Mouse (Mus musculus) lung, embryonic 15.5 days (tissue): ENCODE data around the gene Icam1. TPM values are rescaled to one million over a fixed set of nuclear protein-coding genes. Genes with fewer than 3 reads are reported as not detected.
A peak's percentile ranks its signal among the peaks of the same experiment; 100 is the strongest.
"Not testable (repeated sequence)": the region's sequence is repeated elsewhere in the genome, so short reads cannot be mapped to it uniquely, and the experiment has no call there.

Experiments used
- ATAC-seq: fragments of 200-750 bp; cut with Nextera tagmentation; 2 replicates; pipeline ENCODE4 v1.8.0; 2017; ENCODE audit warnings: moderate number of reproducible peaks, borderline replicate concordance; ENCODE audit not compliant: low FRiP score, low TSS enrichment; ENCODE audit errors: extremely low read depth
- H3K27ac ChIP-seq: fragments of 300-500 bp; sonication (generic); 2 replicates; pipeline ENCODE4 v1.5.1; 2015; ENCODE audit warnings: moderate library complexity, mild to moderate bottlenecking, inconsistent platforms
- H3K27me3 ChIP-seq: fragments of 300-500 bp; sonication (generic); 2 replicates; pipeline ENCODE4 v1.6.1; 2015; ENCODE audit warnings: inconsistent platforms
- H3K36me3 ChIP-seq: fragments of 300-500 bp; sonication (generic); 2 replicates; pipeline ENCODE4 v1.6.1; 2015; ENCODE audit warnings: inconsistent platforms
- H3K4me1 ChIP-seq: fragments of 300-500 bp; sonication (generic); 2 replicates; pipeline ENCODE4 v1.6.1; 2015; ENCODE audit warnings: inconsistent platforms
- H3K4me2 ChIP-seq: fragments of 300-500 bp; sonication (generic); 2 replicates; pipeline ENCODE4 v1.6.1; 2015; ENCODE audit warnings: inconsistent platforms, mild to moderate bottlenecking, moderate library complexity
- H3K4me3 ChIP-seq: fragments of 300-500 bp; sonication (generic); 2 replicates; pipeline ENCODE4 v1.5.1; 2015; ENCODE audit warnings: mild to moderate bottlenecking, inconsistent platforms
- H3K9ac ChIP-seq: fragments of 300-500 bp; sonication (generic); 2 replicates; pipeline ENCODE4 v1.6.1; 2015; ENCODE audit warnings: inconsistent platforms
- H3K9me3 ChIP-seq: fragments of 300-500 bp; sonication (generic); 2 replicates; pipeline ENCODE4 v1.6.1; 2016; ENCODE audit warnings: inconsistent platforms
- WGBS: fragments of 180-500 bp; shearing (Covaris S2); methylation state at CpG from one replicate; pipeline ENCODE4 v1.1.7; 2015; 5-methylcytosine and 5-hydroxymethylcytosine counted together
- polyA plus RNA-seq: library from polyadenylated mRNA; unstranded; fragments of >200 nt; fragmentation: Nextera tagmentation; extraction: Ambion mirVana; gene quantifications from 2 replicates; pipeline ENCODE4 v1.2.1, GENCODE M21; 2015

Gene Icam1
- polyA plus RNA-seq, 1 experiment from 2014 or later = 57.5 TPM

GRCm38 (mm10) chr9:21037481-21037891 is 21.7 kb downstream of the Icam1 start:
- Histone ChIP-seq H3K4me3 (peak overlapping the region; percentile 39), H3K4me1 (peaks cover 44% of the 10 kb centered on the region), H3K36me3 (no peaks in the 10 kb centered on the region), H3K27me3 (peaks cover 75% of the 10 kb centered on the region), H3K4me2 (peak overlapping the region; percentile 76), H3K27ac (no peak overlapping the region), H3K9me3 (no peaks in the 10 kb centered on the region), H3K9ac (peak overlapping the region; percentile 22)
- 2% methylated on average over 31 of the region's 31 CpGs for WGBS
- ATAC-seq = peak; percentile 15; the same call in 1 of the 2 replicates

GRCm38 (mm10) chr9:21039779-21040178 is 24.0 kb downstream of the Icam1 start:
- peaks cover 53% of the 10 kb centered on the region for H3K27me3 ChIP-seq
- 75% methylated on average over 3 of the region's 3 CpGs for WGBS

GRCm38 (mm10) chr9:21041308-21041707 is 25.5 kb downstream of the Icam1 start:
- H3K9ac ChIP-seq = no peak overlapping the region
- no peak overlapping the region for H3K4me3 ChIP-seq

More at GRCm38 (mm10) chr9:21039779-21040178, 24.0 kb downstream of the Icam1 start:
- no peak overlapping the region for H3K27ac ChIP-seq
- no peak for ATAC-seq
- H3K4me3 ChIP-seq = no peak overlapping the region
- no peak overlapping the region for H3K4me2 ChIP-seq
- no peaks in the 10 kb centered on the region for H3K9me3 ChIP-seq
- no peak overlapping the region for H3K9ac ChIP-seq
- H3K4me1 ChIP-seq = peaks cover 29% of the 10 kb centered on the region
- no peaks in the 10 kb centered on the region for H3K36me3 ChIP-seq

GRCm38 (mm10) chr9:21043563-21043962 is 27.8 kb downstream of the Icam1 start:
- 75% methylated on average over 4 of the region's 4 CpGs for WGBS
- Histone ChIP-seq H3K4me3 (no peak overlapping the region), H3K36me3 (no peaks in the 10 kb centered on the region), H3K27me3 (peaks cover 16% of the 10 kb centered on the region), H3K4me2 (no peak overlapping the region), H3K9ac (no peak overlapping the region), H3K27ac (no peak overlapping the region), H3K9me3 (no peaks in the 10 kb centered on the region), H3K4me1 (peaks cover 2% of the 10 kb centered on the region; the same call in 1 of the 2 replicates)
- no peak for ATAC-seq

More at GRCm38 (mm10) chr9:21041308-21041707, 25.5 kb downstream of the Icam1 start:
- Histone ChIP-seq H3K4me1 (peaks cover 21% of the 10 kb centered on the region), H3K27ac (no peak overlapping the region), H3K4me2 (no peak overlapping the region), H3K27me3 (peaks cover 38% of the 10 kb centered on the region), H3K9me3 (no peaks in the 10 kb centered on the region), H3K36me3 (no peaks in the 10 kb centered on the region)
- 26% methylated on average over 4 of the region's 4 CpGs for WGBS
- ATAC-seq = no peak

DNA sequence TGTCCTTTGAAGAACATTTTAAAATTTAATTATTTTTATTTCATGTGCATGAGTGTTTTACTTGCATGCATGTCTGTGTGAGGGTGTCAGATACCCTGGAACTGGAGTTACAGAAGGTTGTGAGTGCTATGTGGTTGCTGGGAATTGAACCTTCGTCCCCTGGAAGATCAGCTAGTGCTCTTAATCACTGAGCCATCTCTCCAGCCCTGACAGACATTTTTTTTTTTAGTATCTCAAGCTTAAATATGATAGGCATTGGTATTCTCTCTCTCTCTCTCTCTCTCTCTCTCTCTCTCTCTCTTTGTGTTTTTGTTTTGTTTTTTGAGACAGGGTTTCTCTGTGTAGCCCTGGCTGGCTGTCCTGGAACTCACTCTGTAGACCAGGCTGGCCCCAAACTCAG is 29.0 kb downstream of the Icam1 start:
- H3K4me3 ChIP-seq, H3K4me2 ChIP-seq, H3K9me3 ChIP-seq, H3K27me3 ChIP-seq, H3K36me3 ChIP-seq, H3K27ac ChIP-seq, H3K4me1 ChIP-seq, ATAC-seq, H3K9ac ChIP-seq: not testable (repeated sequence)
- 49% methylated on average over 1 of the region's 1 CpGs for WGBS

- no peak overlapping the region for H3K4me3 ChIP-seq
- whole genome bisulfite sequencing = 68% methylated on average over 3 of the region's 3 CpGs
- H3K9me3 ChIP-seq = no peaks in the 10 kb centered on the region
- H3K4me2 ChIP-seq = no peak overlapping the region
- H3K36me3 ChIP-seq = no peaks in the 10 kb centered on the region
- H3K27me3 ChIP-seq = no peaks in the 10 kb centered on the region
- H3K9ac ChIP-seq = no peak overlapping the region
- no peak overlapping the region for H3K27ac ChIP-seq
- no peaks in the 10 kb centered on the region for H3K4me1 ChIP-seq
- no peak for ATAC-seq
Measured at GRCm38 (mm10) chr9:21045235-21045634, 29.4 kb downstream of the Icam1 start.

- no peak for ATAC-seq
- 53% methylated on average over 10 of the region's 10 CpGs for WGBS
- Histone ChIP-seq H3K9ac (no peak overlapping the region), H3K36me3 (no peaks in the 10 kb centered on the region), H3K4me2 (no peak overlapping the region), H3K4me1 (no peaks in the 10 kb centered on the region), H3K27me3 (no peaks in the 10 kb centered on the region), H3K27ac (no peak overlapping the region), H3K9me3 (no peaks in the 10 kb centered on the region), H3K4me3 (no peak overlapping the region)
Measured at GRCm38 (mm10) chr9:21051578-21051977, 35.8 kb downstream of the Icam1 start.

GRCm38 (mm10) chr9:21062928-21063327 is 47.1 kb downstream of the Icam1 start:
- no peak overlapping the region for H3K9ac ChIP-seq
- no peak overlapping the region for H3K4me2 ChIP-seq
- H3K4me1 ChIP-seq = no peaks in the 10 kb centered on the region
- peaks cover 25% of the 10 kb centered on the region for H3K36me3 ChIP-seq
- no peak overlapping the region for H3K4me3 ChIP-seq
- H3K27ac ChIP-seq = no peak overlapping the region
- no peaks in the 10 kb centered on the region for H3K9me3 ChIP-seq
- 73% methylated on average over 2 of the region's 2 CpGs for WGBS
- no peak for ATAC-seq
- H3K27me3 ChIP-seq = no peaks in the 10 kb centered on the region

- no peak within 1 kb of the TSS for H3K27ac ChIP-seq
- peaks cover 3% of the 10 kb centered on the region for H3K4me1 ChIP-seq
- H3K4me2 ChIP-seq = no peak within 1 kb of the TSS
- peaks cover 22% of the 10 kb centered on the region for H3K36me3 ChIP-seq
- no peak within 1 kb of the TSS for H3K9ac ChIP-seq
- H3K9me3 ChIP-seq = no peaks in the 10 kb centered on the region
- H3K27me3 ChIP-seq = no peaks in the 10 kb centered on the region
- no peak within 1 kb of the TSS for H3K4me3 ChIP-seq
- no peak for ATAC-seq
- 78% methylated on average over 27 of the region's 27 CpGs for WGBS
Measured at GRCm38 (mm10) chr9:21067006-21067684, 51.4 kb downstream of the Icam1 start, which contains the start of gene Zglp1. Gene Zglp1, minus strand, starts transcription at chr9:21067093.

GRCm38 (mm10) chr9:21072641-21073040 is 56.9 kb downstream of the Icam1 start:
- peaks cover 30% of the 10 kb centered on the region for H3K36me3 ChIP-seq
- WGBS = 12% methylated on average over 4 of the region's 4 CpGs
- no peaks in the 10 kb centered on the region for H3K9me3 ChIP-seq
- H3K4me3 ChIP-seq = peak overlapping the region; percentile 94
- H3K27ac ChIP-seq = peak overlapping the region; percentile 75; the same call in 1 of the 2 replicates
- no peaks in the 10 kb centered on the region for H3K27me3 ChIP-seq
- peak overlapping the region; percentile 88 for H3K4me2 ChIP-seq
- peak overlapping the region; percentile 84 for H3K9ac ChIP-seq
- peak; percentile 12; the same call in 1 of the 2 replicates for ATAC-seq
- H3K4me1 ChIP-seq = peaks cover 10% of the 10 kb centered on the region

DNA sequence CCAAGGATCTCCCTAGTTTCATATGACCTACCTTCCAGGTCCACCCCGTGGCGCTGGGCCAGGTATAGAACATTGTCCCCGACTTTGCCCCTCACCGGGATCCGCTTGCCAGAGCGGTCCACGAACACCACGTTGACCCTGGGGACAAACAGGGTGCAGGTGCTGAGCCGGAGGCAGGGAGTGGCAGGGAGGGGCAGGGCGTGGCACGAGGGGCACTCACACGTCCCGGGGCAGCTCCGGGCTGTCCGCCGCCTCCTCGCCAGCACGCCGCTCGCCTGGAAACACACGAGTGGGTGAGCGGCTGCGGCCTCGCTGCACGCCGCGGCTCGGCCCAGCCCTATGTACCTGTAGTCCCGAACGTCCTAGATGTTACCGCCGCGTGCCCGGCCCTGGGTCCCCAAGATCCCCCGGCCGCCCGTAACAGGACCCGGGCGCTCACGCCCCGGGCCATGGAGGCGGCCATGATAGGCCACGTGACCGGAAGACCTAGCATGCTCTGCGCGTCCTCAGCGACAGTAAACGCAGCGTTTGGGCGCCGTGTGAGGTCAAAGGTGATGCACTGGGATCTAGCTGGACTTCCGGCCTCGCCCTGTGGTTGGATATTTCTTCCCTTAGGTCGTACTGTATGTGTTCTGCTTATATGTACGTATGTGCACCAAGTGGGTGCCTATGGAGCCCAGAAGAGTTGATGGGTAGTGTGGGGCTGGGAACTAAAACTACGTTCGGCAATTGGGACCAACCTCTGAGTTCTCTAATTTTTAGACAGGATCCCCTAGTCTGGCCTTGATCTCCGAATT is 57.5 kb downstream of the Icam1 start, which contains the start of the genes Gm49373 and Fdx1l:
Gene Gm49373 (minus strand): TSS at position 53 of the 797 bp plus-strand sequence.
Gene Fdx1l (minus strand): TSS at position 571 of the 797 bp plus-strand sequence.
- H3K9ac ChIP-seq = peak within 1 kb of the TSS; percentile 84
- H3K27me3 ChIP-seq = no peaks in the 10 kb centered on the region
- no peaks in the 10 kb centered on the region for H3K9me3 ChIP-seq
- peaks cover 32% of the 10 kb centered on the region for H3K36me3 ChIP-seq
- peaks cover 10% of the 10 kb centered on the region for H3K4me1 ChIP-seq
- peak within 1 kb of the TSS; percentile 88 for H3K4me2 ChIP-seq
- H3K27ac ChIP-seq = peak within 1 kb of the TSS; percentile 75
- ATAC-seq = peak; percentile 93
- WGBS = 2% methylated on average over 58 of the region's 58 CpGs
- peak within 1 kb of the TSS; percentile 94 for H3K4me3 ChIP-seq

GRCm38 (mm10) chr9:21074173-21074572 is 58.4 kb downstream of the Icam1 start:
- no peak for ATAC-seq
- Histone ChIP-seq H3K27me3 (no peaks in the 10 kb centered on the region), H3K36me3 (peaks cover 42% of the 10 kb centered on the region), H3K27ac (peak overlapping the region; percentile 75; the same call in 1 of the 2 replicates), H3K4me2 (0 out of 2 replicates have a peak overlapping the region, but pooled peaks have one; percentile 88), H3K4me3 (no peak overlapping the region), H3K4me1 (peaks cover 10% of the 10 kb centered on the region), H3K9me3 (no peaks in the 10 kb centered on the region), H3K9ac (no peak overlapping the region)
- 86% methylated on average over 1 of the region's 1 CpGs for WGBS
